Mouse (Mus musculus) retina, adult 2 months (tissue): ENCODE data around the gene Cage1.

Experiments
- DNase-seq: peaks from one replicate; pipeline ENCODE4 v3.0.0-alpha.2; 2012; ENCODE audit warnings: low read depth, low spot score

Cage1 gene

DNA sequence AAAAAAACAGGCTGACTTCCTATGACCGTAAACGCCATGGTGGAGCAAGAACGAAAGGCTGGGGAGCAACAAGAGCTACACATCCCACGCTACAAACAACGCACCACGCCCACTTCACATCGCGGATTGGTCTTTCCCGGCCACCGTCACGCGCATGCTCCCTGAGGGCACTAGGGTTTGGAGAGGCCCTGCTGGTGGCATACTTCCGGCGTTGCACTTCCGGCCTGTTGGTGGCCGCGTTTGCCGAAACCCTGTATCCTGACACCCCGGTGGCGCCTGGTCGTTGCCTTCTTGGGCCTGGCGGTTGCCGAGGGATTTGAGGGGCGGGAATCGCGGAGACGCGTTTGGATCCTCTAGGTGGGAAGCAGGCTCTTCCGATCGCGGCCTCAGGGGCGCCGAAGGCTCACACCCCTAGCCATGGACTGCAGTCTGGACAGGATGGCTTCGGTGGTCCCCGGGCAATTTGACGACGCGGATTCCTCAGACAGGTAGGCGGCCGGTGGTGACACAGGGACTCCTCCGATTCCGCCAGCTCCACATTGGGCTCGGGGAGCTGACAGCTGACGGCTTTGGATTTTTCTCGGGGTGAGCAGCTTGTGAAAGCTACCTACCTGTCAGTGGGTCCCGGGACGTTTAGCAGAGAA lies at the start of gene Cage1:
Gene Cage1, minus strand, starts transcription at position 26 of the 644 bp plus-strand sequence.
- DNase-seq = peak; percentile 93

GRCm38 (mm10) chr13:38081161-38081560 lies 44.3 kb upstream of the Cage1 start:
- no peak for DNase-seq

DNA sequence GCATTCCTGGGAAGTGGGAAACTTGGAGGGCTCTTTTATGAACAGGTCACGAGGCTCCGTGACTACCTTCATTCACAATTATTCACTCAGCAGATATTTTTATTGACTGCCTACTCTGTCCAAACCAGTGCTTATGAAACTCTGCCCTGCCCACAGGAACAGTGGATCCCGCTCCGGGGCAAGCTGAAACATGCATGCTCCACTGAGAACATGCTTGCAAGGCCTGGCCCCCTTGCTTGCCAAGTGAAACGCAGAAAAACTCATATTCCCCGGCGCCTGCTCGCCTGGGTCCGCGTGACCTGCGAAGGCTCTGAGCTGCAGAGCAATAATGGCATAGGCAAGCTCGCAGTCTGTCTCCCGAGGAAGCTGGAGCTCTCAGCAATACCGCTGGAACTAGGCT lies 43.9 kb upstream of the Cage1 start:
- DNase-seq = no peak

DNA sequence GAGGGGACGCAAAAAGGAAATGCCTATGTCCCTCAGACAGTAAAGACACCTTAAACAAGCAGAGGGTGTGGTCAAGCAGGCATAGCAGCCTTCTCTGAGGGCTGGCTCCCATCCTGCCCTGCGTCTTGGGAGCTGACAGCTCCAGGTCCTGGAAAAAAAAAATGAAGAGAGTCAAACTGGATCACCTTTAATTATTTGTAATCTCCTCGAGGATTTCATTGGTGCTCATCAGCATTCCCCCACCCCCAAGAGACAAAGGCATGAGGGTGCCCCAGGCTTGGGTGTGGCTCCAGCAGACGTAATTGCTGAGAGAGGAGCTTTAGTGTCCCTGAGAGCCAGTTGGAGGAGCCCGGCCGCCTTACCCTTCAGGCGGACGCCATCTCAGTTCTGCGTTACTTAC lies 43.1 kb upstream of the Cage1 start:
- DNase-seq = no peak

DNA sequence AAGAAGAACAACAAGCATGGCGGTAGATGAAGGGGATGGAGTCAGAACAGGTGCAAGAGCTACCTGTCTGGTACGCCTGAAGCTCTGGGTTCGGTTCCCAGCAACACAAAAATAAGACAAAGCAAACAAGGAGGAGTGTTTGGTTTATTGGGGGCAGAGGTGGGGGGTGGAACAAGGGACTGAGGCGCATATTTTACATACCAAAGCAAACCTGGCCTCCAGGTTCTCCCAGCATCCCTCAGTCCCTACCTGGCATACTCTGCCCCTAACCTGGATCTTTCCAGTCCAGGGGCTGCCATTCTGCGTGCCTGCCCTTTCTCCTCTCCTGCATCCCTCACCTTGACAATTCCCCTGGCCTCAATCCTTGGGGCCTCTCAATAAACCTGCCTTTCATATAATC lies 42.5 kb upstream of the Cage1 start:
- DNase-seq = no peak

DNA sequence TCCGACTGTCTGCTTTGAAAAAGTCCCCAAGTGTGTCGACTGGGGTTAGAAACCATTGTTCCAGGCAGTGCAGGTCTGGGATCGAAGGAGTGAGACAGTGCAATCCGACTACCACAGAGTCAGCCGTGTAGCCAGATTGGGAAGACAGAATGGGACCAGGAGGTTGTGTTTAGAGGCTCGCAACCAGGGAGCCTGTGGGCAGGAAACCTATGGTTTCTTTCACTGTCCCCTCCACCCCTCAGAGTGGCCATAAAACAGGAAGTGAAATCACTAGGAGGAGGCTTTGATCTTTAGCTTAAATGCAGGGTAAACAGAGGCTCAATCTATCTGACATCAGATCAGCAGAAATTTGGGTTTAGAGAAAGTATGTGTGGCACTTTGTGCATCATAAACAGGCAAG lies 42.0 kb upstream of the Cage1 start:
- DNase-seq = no peak

GRCm38 (mm10) chr13:38077113-38077512 lies 40.2 kb upstream of the Cage1 start:
- no peak for DNase-seq

DNA sequence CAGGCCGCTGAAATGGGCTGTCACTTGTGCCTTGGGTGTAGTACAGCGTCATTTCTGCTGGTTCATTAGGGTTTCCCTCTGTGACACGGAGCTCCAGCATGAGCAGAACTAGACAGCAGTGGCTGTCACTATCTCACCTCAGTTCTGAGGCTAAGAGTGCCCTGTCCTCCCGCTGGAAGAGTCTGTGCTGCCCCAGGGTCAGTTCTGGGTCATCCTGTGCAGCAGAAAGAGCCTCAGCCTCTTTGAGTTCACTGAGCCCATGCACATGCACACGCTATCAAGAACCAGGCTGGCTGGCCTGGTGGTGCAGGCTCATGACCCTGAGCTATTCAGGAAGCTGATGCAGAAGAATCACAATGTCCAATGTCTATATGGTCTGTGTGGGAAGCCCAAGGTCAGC lies 37.5 kb upstream of the Cage1 start:
- no peak for DNase-seq

GRCm38 (mm10) chr13:38073374-38074307 lies 36.8 kb upstream of the Cage1 start:
- DNase-seq = no peak

DNA sequence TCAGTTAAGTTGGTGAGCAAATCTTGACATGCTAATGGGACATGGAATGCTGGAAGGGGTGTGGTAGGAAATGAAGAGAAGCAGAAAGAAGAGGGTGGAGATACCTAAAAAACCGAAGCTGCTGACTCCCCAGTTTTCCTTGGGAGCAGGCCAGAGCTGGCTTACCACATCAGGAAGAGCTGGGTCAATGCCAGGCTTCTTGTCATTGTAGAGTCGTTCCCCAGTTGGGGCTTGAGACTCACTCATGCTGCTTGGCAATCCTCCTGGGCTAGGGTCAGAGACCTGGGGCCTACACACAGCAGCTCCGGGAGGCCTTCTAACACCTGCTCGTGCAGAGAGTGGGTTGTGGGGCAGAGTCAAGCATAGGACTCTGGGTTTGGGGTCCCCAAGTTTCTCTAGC lies 34.1 kb upstream of the Cage1 start:
- no peak for DNase-seq

GRCm38 (mm10) chr13:38064854-38065663 lies 28.2 kb upstream of the Cage1 start:
- peak; percentile 38 for DNase-seq

DNA sequence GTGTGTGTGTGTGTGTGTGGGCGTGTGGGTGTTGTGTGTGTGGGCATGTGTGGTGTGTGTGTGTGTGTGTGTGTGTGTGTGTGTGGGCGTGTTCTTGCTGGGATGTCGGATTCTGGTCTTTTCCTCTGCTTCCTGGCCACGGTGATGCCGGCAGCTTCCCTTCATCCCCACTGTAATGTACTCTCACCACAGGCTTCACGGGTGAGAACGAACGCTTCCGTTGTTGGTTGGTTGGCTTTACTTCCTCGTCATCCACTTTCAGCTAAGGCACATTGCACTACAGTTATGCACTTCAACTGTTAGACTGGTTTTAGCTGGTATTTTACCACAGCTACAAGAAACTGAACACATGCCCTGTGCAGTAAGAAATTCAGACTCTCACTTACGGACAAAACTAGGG lies 25.8 kb upstream of the Cage1 start:
- DNase-seq = no peak

DNA sequence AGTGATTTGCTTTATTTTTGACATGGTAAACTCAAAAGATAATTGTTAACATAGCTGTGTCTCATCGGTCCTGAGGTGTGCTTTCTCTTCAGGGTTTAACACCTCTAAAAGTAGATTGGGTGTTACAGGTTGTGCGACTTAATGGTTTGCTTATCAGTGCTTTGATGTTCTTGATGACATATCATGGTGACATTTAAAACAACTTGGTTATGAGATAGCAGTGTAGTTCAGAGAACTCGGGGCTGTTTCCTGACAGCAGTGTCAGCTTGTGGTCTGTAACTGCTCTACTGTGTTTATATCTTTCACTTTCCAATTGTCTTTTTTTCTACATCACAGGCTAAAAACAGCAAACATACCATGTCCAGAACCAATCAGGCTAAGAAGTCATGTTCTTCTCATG lies 13.0 kb upstream of the Cage1 start:
- no peak for DNase-seq

GRCm38 (mm10) chr13:38037811-38038210 lies 942 bp upstream of the Cage1 start:
- DNase-seq = no peak

GRCm38 (mm10) chr13:38036343-38037043 lies 376 bp downstream of the Cage1 start, which contains the start of gene Riok1:
Gene Riok1 (plus strand): TSS chr13:38036995.
- DNase-seq = no peak

GRCm38 (mm10) chr13:38028407-38028806 lies 8.5 kb downstream of the Cage1 start:
- DNase-seq = no peak

- no peak for DNase-seq
These were observed 9.1 kb downstream of the Cage1 start for GRCm38 (mm10) chr13:38027618-38028248.

- DNase-seq = no peak
These were observed 11.0 kb downstream of the Cage1 start for GRCm38 (mm10) chr13:38025874-38026273.

DNA sequence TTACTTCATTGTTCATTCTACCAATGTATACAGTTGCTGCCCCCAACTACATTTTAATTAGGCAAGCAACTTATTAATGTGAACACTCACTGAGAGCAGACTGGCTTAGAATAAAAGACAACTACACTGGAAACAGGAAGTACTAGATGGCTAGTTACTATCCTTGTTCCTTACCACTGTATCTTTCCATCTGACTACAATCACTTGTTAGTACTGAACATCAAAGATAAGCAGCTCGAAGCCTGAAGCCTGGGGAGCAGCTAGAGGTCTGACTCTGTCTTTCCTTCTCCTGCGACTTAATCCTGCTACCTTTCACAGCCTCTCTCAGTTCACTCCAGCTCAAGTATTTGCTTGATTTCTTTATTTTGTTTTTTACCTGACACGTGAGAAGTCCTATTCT lies 18.1 kb downstream of the Cage1 start:
- DNase-seq = no peak

DNA sequence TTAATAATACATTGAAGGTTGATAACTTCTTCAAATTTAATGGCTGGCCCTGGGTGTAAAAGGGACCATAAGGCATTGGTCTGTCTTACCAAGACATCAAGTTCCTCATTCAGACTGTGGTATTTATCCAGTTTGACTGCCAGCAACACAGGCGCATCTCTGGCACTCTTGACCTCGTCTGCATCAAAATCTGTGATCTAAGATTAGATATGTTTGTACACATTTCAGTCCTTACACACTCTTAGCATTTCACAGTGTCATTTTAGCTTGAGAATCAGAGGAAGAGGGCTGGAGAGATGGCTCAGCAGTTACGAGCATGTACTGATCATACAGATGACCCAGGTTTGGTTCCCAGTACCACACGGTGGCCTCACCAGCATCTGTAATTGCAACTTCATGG lies 21.3 kb downstream of the Cage1 start:
- DNase-seq = no peak

GRCm38 (mm10) chr13:38012436-38012835 lies 24.4 kb downstream of the Cage1 start:
- no peak for DNase-seq
